Mouse (Mus musculus) embryonic fibroblast, embryonic 13.5 days (primary cell): ENCODE measurements at regions not wholly inside any gene's neighbourhood (a gene's known extent, or its start where the extent isn't known, plus 50 kb on each side); places are given as distances from the start of the nearest gene placed in this dataset.

ENCODE experiments used
- H3K27ac ChIP-seq: 2 replicates; pipeline ENCODE4 v1.5.1; 2012; ENCODE audit warnings: low read length, control low read depth, inconsistent platforms; ENCODE audit not compliant: insufficient read depth
- H3K4me1 ChIP-seq: 2 replicates; pipeline ENCODE4 v1.6.1; 2011; ENCODE audit warnings: low read length; ENCODE audit not compliant: control insufficient read depth, insufficient read depth
- H3K4me3 ChIP-seq: 2 replicates; pipeline ENCODE4 v1.5.1; 2011; ENCODE audit warnings: mild to moderate bottlenecking, control low read depth, low read length; ENCODE audit not compliant: insufficient read depth
- CTCF ChIP-seq: IDR thresholded peaks from 2 replicates; pipeline ENCODE4 v1.5.1; 2011; ENCODE audit warnings: mild to moderate bottlenecking, control low read depth, low read length, moderate library complexity, borderline replicate concordance; ENCODE audit not compliant: insufficient read depth
- POLR2A ChIP-seq: IDR thresholded peaks from 2 replicates; pipeline ENCODE4 v1.6.1; 2011; ENCODE audit warnings: low read depth, mild to moderate bottlenecking, control low read depth, low read length, moderate library complexity

GRCm38 (mm10) chr5:49575901-49576300 is 51.2 kb upstream of the Kcnip4 start:
- no peaks in the 10 kb centered on the region for H3K4me1 ChIP-seq
- no peak overlapping the region for H3K27ac ChIP-seq
- H3K4me3 ChIP-seq, result no peak overlapping the region
- TF ChIP-seq CTCF, result no peak
- no peak for TF ChIP-seq POLR2A
